Mouse (Mus musculus) heart, postnatal 0 days (tissue): Measurements from ENCODE around the gene A930002H24Rik.

Experiments used
- CTCF ChIP-seq: IDR thresholded peaks from 2 replicates; pipeline ENCODE4 v1.5.1; 2016; ENCODE audit warnings: antibody characterized with exemption, control low read depth, low read depth
- EP300 ChIP-seq: IDR thresholded peaks from 2 replicates; pipeline ENCODE4 v1.6.1; 2016; ENCODE audit warnings: antibody characterized with exemption, low read depth

- TF ChIP-seq EP300, result no peak
- TF ChIP-seq CTCF, result no peak
Observed at GRCm38 (mm10) chr17:63826196-63826595, 37.4 kb downstream of the A930002H24Rik start.
